ENCODE assay signal across 20 mouse cellular contexts in genomic region chr5:106199061-106199460, GRCm38 (mm10).
"Had no signal": no experiment of that assay in that cellular context is flagged by ENCODE, and none has a peak within 500 bp of the region (broad histone marks: within the 10 kb centered on the region; RNA-seq: fewer than 3 reads in every experiment).

No protein-coding gene starts in this region.

- ATAC-seq: liver, postnatal 0 days; lung, postnatal 0 days had no signal

- H3K4me2 ChIP-seq: kidney, embryonic 15.5 days; limb, embryonic 12.5 days; limb, embryonic 15.5 days; liver, embryonic 11.5 days; lung, embryonic 14.5 days; neural tube, embryonic 12.5 days; stomach, embryonic 15.5 days had no signal

- H3K27ac ChIP-seq: kidney, embryonic 15.5 days; limb, embryonic 12.5 days; limb, embryonic 15.5 days; liver, embryonic 14.5 days; midbrain, embryonic 10.5 days; neural tube, embryonic 12.5 days; stomach, embryonic 15.5 days had no signal

- H3K4me3 ChIP-seq: kidney, embryonic 15.5 days; limb, embryonic 12.5 days; limb, embryonic 15.5 days; midbrain, embryonic 10.5 days; neural tube, embryonic 12.5 days; stomach, embryonic 15.5 days had no signal

- DNase-seq: kidney, adult 8-10 months; kidney, postnatal 10 days; kidney, postnatal 36 days; left cerebral cortex, postnatal 4 days; liver, postnatal 0 days; lung, embryonic 14.5 days; retina, postnatal 1 day; right cerebral cortex, postnatal 25 days; spleen, adult 18-20 months; thymus, postnatal 25 days had no signal

- H3K36me3 ChIP-seq: kidney, embryonic 15.5 days; limb, embryonic 12.5 days; limb, embryonic 15.5 days; midbrain, embryonic 10.5 days; neural tube, embryonic 12.5 days; stomach, embryonic 15.5 days had no signal

- H3K9me3 ChIP-seq: kidney, embryonic 15.5 days; limb, embryonic 12.5 days; limb, embryonic 15.5 days; midbrain, embryonic 10.5 days; stomach, embryonic 15.5 days had no signal

- H3K9ac ChIP-seq: kidney, embryonic 15.5 days; limb, embryonic 12.5 days; limb, embryonic 15.5 days; liver, embryonic 14.5 days; liver, postnatal 0 days; lung, embryonic 14.5 days; neural tube, embryonic 12.5 days; stomach, embryonic 15.5 days had no signal

- H3K4me1 ChIP-seq: kidney, embryonic 15.5 days; megakaryocyte, embryonic 14.5 days; midbrain, embryonic 10.5 days; neural tube, embryonic 12.5 days; stomach, embryonic 15.5 days had no signal

- H3K27me3 ChIP-seq: kidney, embryonic 15.5 days; limb, embryonic 12.5 days; limb, embryonic 15.5 days; megakaryocyte, embryonic 14.5 days; neural tube, embryonic 12.5 days; stomach, embryonic 15.5 days had no signal
